Mouse (Mus musculus) spleen, embryonic (tissue): ENCODE results near the gene Apol8.
"Not testable (repeated sequence)": the region's sequence is repeated elsewhere in the genome, so short reads cannot be mapped to it uniquely, and the experiment has no call there.

Source experiments
- CTCF ChIA-PET: fragments of 350-600 bp; sonication (Branson Sonifier 250); formaldehyde crosslinking; loops from one replicate; lab custom pipeline; 2022; lab: Charles Lee

Gene Apol8

DNA sequence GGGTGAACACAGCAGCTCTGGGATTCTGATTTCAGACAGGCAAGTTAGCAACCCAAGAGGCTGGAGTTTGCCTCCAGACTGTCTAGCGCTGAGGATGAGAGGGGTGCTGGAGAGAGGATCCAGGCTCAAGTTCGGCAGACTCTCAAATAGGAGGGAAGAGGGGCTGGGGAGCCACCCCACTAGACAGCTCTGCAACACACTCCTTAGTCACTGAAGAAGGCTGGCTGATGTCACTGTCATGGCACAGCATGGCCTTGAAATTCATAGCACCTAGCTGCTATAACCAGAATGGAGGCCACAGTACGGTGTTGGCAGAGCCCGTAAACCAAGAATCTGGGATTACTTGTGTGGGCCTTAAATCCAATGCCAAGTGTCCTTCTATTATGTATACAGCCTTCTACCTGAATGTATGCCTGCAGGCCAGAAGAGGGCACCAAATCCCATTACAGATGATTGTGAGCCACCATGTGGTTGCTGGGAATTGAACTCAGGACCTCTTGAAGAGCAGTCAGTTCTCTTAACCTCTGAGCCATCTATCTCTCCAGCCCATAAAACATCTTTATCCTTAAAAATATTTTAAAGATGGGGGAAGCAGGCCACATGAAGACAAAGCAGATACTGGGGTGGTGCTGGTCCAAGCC, 903 bp upstream of the Apol8 start:
- CTCF ChIA-PET = interaction anchor here (1.3 kb wide), 1 partner anchor 13 kb away, joined by 6 read pairs; no protein-coding TSS in a partner anchor

- CTCF ChIA-PET = interaction anchor here (0.7 kb wide), 1 partner anchor 147 kb away, joined by 3 read pairs; no protein-coding TSS in a partner anchor
Observed at GRCm38 (mm10) chr15:77756081-77756480, 722 bp downstream of the Apol8 start.

DNA sequence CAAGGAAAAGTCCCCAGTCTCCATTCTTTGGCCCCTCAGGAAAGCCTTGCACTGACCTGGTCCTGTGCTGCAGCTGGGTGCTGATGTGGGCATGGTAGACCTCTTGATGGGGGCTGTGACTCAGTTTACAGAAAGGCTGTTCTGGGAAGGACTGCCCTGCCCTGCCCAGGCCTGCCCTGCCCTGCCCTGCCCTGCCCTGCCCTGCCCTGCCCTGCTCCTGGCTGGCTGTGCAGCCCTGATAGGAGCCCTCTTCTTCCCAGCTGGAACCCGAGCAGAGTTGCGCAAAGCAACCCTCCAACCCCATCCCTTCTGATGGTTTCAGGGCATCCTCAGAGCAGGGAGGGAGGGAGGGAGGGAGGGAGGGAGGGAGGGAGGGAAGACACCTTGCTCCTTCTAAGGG, 1.7 kb downstream of the Apol8 start:
- CTCF ChIA-PET = no interaction called here

DNA sequence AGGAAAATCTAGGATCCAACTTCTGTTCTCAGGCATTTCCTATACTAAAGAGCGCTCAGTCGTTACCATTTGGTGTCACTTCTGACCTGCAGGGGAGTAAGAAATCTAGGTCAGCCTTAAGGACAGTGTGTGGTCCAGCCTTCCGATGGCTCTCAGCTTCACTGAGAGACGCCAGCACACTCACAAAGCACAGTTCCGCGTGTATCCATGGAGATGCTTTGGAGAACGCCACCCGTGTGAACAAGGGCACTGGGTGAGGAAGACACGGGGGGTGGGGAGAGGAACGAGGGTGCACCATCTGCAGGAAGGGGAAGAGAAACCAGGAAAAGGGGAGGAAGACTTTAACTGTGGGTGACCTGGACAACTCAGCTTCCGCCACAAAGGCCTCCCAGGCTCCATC, 4.4 kb downstream of the Apol8 start:
- CTCF ChIA-PET = no interaction called here

GRCm38 (mm10) chr15:77750461-77750860, 6.3 kb downstream of the Apol8 start:
- CTCF ChIA-PET = no interaction called here

- CTCF ChIA-PET = interaction anchor here (0.6 to 0.7 kb wide), 2 partner anchors 17 to 1564 kb away, joined by 3 to 4 read pairs; no protein-coding TSS in a partner anchor
Observed at GRCm38 (mm10) chr15:77749717-77750116, 7.1 kb downstream of the Apol8 start.

GRCm38 (mm10) chr15:77748414-77748813, 8.4 kb downstream of the Apol8 start:
- CTCF ChIA-PET = no interaction called here

GRCm38 (mm10) chr15:77746326-77746725, 10.5 kb downstream of the Apol8 start:
- CTCF ChIA-PET = no interaction called here

DNA sequence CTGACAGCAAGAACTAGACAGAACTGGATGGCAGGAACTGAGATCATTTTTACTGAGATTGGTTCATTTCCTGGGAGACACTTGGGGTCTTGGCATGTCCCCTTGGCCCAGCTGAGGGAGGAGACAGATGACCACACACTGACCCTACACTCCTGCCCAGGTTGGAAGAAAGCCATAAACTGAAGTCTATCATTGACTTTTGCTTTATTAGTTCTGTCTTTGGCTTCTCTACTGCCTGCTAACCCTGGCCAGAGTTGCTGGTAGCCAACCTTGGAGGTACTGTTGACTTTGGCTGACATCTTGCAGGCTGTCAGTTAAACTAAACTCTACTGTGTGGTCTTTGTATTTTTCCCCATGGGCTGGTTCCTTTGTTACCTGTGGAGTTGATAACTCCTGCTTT, 11.7 kb downstream of the Apol8 start:
- CTCF ChIA-PET = interaction anchor here (0.7 kb wide), 1 partner anchor 17 kb away, joined by 3 read pairs; no protein-coding TSS in a partner anchor

- CTCF ChIA-PET = interaction anchor here (0.7 kb wide), 1 partner anchor 17 kb away, joined by 3 read pairs; no protein-coding TSS in a partner anchor
Observed at GRCm38 (mm10) chr15:77744632-77745031, 12.2 kb downstream of the Apol8 start.

DNA sequence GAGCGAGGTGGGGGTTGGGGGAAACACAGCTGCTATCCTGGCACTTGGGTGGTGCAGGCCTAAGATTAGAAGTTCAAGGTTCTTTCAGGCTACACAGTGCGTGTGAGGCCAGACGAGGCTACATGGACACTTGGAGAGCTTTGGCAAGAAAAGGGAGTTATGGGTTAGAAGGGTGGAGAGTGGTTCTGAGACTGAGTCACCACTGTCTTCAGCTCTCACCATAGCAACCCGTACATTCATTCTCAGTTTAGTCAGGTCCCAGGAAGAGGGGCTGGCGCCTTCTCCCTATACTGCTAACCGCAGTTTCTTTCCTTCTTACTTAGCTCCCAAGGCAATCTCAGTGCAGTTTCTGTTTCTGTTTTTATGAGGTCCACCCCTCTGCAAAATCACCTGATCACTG, 15.2 kb downstream of the Apol8 start:
- CTCF ChIA-PET = not testable (repeated sequence)

DNA sequence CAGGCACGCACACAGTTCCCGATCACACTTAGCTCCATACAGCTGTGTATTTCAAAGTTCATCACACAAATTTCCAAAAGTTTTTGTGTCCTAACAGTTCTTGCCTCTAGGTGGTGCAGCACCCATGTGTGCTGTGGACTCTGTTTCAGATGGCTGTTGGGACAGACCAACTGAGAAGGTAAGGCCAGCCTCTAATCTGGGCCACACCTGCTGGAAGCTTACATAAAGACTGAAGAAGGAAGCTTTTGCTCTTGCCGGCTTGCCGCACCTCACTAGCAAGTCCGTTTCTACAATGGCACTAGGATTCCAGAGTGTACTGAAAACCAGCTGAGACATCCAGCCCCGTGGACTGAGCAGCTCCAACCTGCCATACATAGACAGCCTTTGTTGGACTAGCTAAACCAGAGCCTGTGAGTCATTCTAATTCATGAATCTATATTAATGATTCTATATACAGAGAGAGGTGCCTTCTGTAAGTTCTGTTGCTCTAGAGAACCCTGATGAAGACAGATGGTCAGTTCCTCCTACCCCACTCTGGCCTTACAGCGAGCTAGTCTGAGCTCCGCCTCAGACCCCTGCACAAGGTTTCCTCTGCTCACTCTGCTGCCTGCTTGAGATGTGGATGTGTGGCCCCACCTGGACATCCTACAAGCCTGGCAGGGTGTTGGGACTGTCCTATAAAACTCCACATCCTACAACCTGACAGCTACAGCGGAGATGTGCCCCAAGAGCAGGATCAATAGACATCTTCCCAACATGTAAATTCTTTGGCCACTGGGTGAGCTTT, 16.1 kb downstream of the Apol8 start:
- CTCF ChIA-PET = no interaction called here

DNA sequence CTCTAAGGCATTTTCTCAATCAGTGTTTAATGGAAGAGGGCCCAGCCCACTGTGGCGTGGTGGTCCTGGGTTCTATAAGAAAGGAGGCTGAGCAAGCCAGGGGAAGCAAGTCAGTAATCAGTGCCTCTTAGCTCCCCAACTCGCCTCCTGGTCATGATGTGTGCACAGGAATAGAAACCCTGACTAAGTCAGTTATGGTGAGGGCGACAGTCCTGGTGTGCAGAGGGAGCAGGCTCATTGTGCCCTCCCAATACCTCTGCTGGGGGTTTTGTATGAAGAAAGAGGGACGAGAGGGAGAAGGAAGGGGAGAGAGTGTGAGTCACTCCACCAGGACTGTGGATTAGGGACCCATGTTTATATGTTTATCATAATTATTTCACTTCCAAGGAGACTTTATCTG, 22.9 kb downstream of the Apol8 start:
- CTCF ChIA-PET = not testable (repeated sequence)

- CTCF ChIA-PET = not testable (repeated sequence)
Observed at GRCm38 (mm10) chr15:77733380-77733779, 23.4 kb downstream of the Apol8 start.

DNA sequence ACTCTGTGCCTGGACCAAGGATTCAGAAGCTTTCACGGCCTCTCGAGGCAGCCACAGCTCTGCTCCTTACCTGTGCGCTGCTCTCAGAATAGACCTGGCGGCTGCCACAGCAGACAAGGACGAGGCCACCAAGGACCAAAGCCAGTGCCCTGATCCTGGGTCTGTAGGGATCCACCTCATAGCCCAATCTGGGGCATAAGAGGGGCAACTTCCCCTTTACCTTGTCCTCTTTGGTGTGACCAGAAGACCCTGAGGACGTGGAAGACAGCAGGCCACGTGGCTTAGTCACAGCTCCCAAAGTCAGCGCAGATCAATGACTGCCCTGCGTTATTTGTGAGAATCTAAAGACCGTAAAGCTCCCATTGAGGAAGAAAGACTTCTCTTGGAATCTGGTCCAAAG, 24.0 kb downstream of the Apol8 start:
- CTCF ChIA-PET = not testable (repeated sequence)

- CTCF ChIA-PET = no interaction called here
Observed at GRCm38 (mm10) chr15:77731605-77732004, 25.2 kb downstream of the Apol8 start.

GRCm38 (mm10) chr15:77728739-77729138, 28.1 kb downstream of the Apol8 start, which contains the start of gene Apol9b:
TSS of gene Apol9b (plus strand) at chr15:77729039.
- CTCF ChIA-PET = not testable (repeated sequence)

DNA sequence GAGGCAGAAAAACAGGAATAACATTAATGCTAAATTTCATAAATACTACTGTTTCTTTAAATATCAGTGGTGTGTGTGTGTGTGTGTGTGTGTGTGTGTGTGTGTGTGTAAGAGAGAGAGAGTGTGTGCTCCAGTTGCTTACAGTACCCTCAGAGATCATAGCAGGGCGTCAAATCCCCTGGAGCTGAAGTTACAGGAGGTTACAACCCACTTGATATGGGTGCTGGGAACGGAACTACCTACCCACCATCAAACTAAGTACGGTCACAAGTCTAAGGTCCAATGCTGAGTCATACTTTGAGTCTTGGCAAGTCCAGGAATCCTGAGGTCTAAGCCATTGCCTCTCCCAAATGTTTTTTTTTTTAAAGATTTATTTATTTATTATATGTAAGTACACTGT, 29.1 kb downstream of the Apol8 start:
- CTCF ChIA-PET = not testable (repeated sequence)

DNA sequence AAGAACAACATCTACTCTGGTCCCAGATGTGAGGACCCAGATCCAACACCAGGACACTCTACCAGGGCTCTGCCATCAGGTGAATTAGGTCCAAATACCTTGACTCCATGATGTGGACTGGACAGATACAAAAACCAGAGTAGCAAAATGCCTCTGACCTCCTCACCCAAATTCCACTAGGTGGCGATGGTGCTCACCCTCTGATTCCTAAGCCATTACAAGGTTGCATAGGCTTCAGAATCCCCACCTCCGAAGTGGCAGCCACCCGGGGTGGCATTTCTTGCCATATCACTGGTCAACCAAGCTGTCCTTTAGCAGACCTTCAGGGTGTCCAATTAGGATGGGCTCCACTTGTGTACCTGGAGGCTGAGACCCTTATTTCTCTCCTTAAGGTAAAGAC, 29.7 kb downstream of the Apol8 start:
- CTCF ChIA-PET = not testable (repeated sequence)

DNA sequence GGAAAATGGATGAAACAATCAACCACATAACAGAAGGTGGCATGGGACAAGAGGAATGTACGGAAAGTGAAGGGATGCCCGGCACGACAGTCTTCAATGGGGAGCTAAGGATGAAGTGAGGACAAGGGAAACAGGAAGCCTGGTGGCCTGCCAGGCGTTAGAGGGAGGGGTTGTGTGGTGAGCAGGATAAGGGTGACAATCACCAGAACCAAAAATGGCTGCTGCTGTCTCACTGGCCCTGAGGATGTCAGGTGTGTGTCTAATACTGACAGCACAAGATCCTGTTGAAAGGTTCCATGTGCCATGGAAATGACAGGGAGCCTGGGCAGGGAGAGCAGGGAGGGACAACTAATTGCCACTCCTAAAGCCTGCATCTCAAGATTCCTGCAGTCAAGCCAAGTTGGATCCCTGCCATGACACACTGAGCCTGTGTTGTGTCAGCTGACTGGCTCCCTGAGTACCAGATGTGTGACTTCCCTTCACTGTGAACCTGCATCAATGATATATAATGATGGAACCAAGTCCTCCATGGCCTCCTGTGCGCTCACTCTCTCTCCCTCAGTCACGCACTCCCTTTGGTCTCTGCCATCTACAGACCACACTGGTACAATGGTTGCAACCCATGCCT, 31.3 kb downstream of the Apol8 start:
- CTCF ChIA-PET = not testable (repeated sequence)

DNA sequence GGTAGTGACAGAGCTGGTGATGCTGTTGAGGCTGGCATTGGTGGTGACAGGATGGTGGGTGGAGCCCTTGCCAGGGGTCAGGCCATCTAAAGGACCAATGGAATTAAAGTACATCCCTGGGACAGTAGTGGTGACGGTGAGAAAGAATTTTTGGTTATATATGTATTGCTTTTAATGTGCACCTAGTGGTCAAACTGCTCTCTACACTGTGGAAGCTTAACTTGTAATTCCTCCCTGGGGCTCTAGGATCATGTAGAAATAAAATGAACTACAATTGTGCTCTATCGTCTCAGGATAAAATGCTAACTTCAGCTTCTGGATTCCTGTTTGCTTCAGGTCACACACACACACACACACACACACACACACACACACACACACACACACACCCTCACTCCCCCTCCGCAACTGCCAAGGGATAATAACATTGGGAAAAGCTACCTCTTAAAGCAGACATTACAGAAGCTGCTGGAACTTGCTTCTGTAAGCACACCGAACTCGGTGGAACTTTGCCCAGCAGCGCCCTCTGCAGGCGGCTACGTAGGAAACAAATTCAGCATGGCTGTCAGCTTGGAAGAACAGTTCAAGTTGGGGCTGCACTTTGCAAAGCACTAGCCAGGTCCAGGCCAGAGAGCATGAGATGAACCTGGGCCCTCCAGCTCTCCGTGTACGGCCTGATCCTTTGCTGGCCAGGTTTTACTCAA, 32.4 kb downstream of the Apol8 start:
- CTCF ChIA-PET = not testable (repeated sequence)

GRCm38 (mm10) chr15:77721509-77721908, 35.3 kb downstream of the Apol8 start:
- CTCF ChIA-PET = not testable (repeated sequence)
